Mouse (Mus musculus): ENCODE data around the gene 2210016F16Rik. TPM values are rescaled to one million over a fixed set of nuclear protein-coding genes. Genes with fewer than 3 reads are reported as not detected.
"Not testable (repeated sequence)": the region's sequence is repeated elsewhere in the genome, so short reads cannot be mapped to it uniquely, and the experiment has no call there.

Gene 2210016F16Rik
- total RNA-seq, 2 experiments from 2014 or later = 6.8 to 6.9 TPM

DNA sequence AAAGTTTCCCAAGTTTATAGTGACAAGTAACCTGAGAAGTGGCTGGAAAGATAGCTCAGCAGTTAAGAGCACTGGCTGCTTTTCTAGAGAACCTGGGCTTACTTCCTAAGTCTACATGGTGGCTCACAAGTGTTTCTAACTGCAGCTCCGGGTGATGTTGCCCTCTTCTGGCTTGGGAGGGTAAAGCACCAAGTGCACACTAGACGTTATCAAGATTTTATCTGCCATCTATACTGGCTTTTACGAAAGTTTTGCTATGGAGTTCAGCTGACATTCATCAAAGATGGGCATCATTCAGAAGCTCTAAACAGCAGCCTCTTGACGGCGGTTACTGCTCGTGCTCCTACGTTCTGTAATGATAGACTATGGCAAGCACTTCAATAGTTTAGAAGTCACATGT, 2.9 kb upstream of the 2210016F16Rik start:
- DNase-seq = peak; percentile 48 to 51
- intact Hi-C loops (cut with DNase I) = loop anchor here (2.0 to 10.0 kb wide), 3 partner anchors 99 to 233 kb away; partner anchors contain the start of gene Idnk

DNA sequence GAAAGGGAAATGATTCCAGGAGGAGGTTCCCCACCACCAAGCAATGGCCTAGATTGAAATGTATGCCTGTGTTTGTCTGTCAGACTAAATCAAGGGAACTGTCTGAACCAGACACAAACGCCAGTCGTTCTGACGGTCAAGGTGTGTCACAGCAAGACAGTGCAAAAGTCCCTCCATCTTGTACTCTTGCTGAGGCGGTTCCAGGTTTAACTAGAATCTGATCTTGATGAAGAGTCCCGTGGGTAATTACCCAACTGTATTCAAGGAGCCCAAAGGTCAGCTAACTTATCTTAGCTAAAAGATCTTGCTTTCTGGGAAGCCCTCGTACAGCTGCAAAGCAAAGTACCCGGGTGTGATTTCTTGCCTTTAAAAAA, 509 bp upstream of the 2210016F16Rik start:
- DNase-seq = no peak
- intact Hi-C loops (cut with DNase I) = loop anchor here (10.0 kb wide), 2 partner anchors 159 to 231 kb away; partner anchors contain the start of gene Idnk

DNA sequence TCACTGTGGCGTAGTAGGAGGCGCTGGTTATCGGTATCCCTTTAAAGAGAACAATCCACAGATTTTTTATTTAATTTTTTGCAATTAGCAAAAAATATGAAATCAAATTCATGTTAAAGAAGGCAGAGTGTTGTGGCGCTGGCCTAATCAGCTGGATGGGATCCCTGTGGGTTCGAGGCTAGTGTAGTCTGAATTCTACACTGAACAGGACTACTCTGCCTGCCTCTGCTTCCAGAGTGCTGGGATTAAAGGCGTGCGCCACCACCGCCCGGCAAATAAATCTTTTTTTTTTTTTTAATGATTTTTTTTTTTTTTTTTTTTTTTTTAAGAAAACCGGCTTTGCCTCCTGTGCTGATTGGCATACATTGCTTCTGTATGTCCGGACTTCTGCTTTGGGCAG, 654 bp downstream of the 2210016F16Rik start:
- no peak for DNase-seq

GRCm38 (mm10) chr13:58373153-58373470, 11.9 kb downstream of the 2210016F16Rik start:
- intact Hi-C loops (cut with DNase I) = no loop called here
- no peak for DNase-seq

More for the DNA sequence above, 654 bp downstream of the 2210016F16Rik start:
- intact Hi-C loops (cut with DNase I) = loop anchor here (10.0 kb wide), 2 partner anchors 160 to 230 kb away; partner anchors contain the start of gene Idnk

- no peak for DNase-seq
- intact Hi-C loops (cut with DNase I) = no loop called here
These were observed 12.5 kb downstream of the 2210016F16Rik start for GRCm38 (mm10) chr13:58372278-58373152.

DNA sequence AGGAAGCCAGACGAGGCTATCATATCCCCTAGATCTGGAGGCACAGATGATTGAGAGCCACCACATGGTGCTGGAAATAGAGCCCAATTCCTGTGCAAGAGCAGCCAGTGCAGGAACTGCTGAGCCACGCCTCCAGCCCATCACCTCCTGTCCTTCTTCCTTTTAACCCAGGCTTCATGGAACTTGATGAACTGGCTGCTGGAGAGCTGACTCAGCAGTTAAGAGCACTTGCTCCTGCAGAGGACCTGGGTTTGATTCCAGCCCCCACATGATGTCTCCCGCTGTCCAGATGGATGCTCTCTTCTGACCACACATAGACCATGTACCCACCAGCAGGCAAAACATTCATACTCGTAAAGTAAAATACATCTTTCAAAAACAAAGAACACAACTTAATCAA, 16.2 kb downstream of the 2210016F16Rik start:
- no peak for DNase-seq
- intact Hi-C loops (cut with DNase I) = no loop called here

- DNase-seq = no peak
- intact Hi-C loops (cut with DNase I) = no loop called here
These were observed 17.4 kb downstream of the 2210016F16Rik start for GRCm38 (mm10) chr13:58367641-58368040.

DNA sequence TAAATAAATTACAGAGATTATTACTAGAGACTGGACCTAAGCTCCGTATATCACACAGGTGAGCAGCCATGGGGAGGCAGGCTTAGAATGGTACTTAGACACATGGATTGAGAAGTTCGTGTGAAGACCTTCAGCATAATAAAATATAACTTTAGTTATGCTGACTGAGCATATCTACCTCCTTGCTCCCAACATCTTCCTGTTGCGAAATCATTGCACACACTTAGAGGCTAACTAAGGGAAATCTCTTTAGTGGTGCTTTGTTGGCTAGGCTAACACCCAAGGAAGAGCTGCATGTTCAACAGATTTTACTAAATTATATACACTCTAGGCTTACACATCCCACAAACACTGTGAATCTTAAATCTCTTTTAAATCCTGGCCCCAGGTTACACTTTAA, 18.7 kb downstream of the 2210016F16Rik start:
- intact Hi-C loops (cut with DNase I) = no loop called here
- DNase-seq = no peak

GRCm38 (mm10) chr13:58365179-58365578, 19.8 kb downstream of the 2210016F16Rik start:
- DNase-seq; intact Hi-C loops (cut with DNase I): not testable (repeated sequence)

- intact Hi-C loops (cut with DNase I) = no loop called here
- DNase-seq = no peak
These were observed 20.5 kb downstream of the 2210016F16Rik start for GRCm38 (mm10) chr13:58364353-58365175.

DNA sequence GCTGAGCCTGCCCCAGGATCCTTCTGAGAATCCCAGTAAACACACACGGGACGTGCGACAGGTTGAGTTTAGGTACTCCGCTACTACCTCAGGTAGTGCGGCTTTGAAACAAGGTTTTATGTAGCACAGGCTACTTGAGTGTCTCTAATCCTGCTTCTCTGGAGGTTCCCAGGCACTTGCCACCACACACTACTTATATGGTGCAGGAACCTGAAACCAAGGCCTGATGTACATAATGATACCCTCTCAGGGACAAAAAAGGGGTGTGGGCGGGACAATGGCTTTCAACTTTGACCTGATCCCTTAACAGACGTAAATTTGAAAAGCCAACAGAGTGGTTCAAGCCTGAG, 25.7 kb downstream of the 2210016F16Rik start:
- DNase-seq = no peak
- intact Hi-C loops (cut with DNase I) = no loop called here

DNA sequence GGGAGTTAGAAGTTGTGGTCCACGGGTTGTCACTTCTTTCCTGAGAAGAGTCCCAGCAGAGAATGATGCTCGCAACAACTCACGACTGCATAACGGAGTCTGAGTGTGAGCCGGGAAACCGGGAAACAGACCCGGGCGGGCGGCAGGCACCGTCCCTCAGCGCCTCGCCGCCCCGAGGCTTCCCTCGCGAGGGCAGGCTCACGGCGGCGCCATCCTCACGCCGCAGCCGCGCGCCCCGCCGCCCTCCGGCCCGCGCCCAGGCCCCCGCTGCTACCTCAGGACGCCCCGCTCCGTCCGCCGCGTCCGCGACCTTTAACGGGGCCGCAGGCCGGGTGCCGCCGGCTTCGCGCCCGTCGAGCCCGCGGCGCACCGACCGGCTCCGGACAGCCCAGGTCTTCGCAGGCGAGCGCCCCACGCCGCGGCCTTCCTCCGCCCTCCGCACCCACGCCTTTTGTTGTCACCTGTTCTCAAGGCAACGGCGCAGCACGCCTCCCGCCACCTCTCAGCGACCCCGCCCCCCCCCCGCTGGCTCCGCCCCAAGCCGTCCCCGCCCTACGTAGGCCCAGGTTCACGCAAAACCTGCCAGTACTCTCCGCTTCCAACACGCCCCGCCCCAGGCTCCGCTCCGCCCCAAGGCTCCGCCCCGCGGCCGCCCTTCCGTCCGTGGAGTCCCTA, 26.3 kb downstream of the 2210016F16Rik start, which contains the start of gene Kif27:
TSS of gene Kif27 (minus strand) at position 494 of the 675 bp plus-strand sequence.
- DNase-seq = peak; percentile 54 to 77
- intact Hi-C loops (cut with DNase I) = no loop called here

- intact Hi-C loops (cut with DNase I) = no loop called here
These were observed 32.0 kb downstream of the 2210016F16Rik start for GRCm38 (mm10) chr13:58352996-58353395.

DNA sequence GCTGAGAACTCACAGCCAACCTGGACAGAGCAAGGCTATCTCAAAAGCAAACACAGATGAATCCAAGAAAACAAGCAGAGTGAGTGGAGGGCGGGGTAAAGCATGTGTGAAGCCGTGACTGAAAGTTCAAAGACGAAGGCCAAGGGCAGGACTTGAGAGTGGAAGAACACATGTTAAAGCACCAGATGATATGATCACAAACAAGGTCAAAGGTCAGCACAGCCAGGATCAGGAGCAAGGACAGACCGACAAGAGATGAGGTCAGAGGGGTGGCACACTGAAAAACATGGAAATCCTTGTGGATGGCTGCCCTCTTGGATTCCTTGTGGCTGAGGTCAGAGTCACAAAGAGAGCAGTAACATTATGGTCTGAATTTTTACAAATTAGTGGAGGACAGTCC, 34.4 kb downstream of the 2210016F16Rik start:
- no peak for DNase-seq
- intact Hi-C loops (cut with DNase I) = no loop called here

More at GRCm38 (mm10) chr13:58352996-58353395, 32.0 kb downstream of the 2210016F16Rik start:
- no peak for DNase-seq

- intact Hi-C loops (cut with DNase I) = no loop called here
- DNase-seq = no peak
These were observed 40.5 kb downstream of the 2210016F16Rik start for GRCm38 (mm10) chr13:58344505-58344904.

GRCm38 (mm10) chr13:58337456-58337855, 47.6 kb downstream of the 2210016F16Rik start:
- intact Hi-C loops (cut with DNase I) = no loop called here
- DNase-seq = no peak

GRCm38 (mm10) chr13:58334116-58334515, 50.9 kb downstream of the 2210016F16Rik start:
- DNase-seq = no peak
- intact Hi-C loops (cut with DNase I) = no loop called here

Measured in gastrocnemius, postnatal 36 days (tissue).